Mouse (Mus musculus) adrenal gland, adult 8-10 months (tissue): Measurements from ENCODE around the gene Gm17571. TPM values are rescaled to one million over a fixed set of nuclear protein-coding genes. Genes with fewer than 3 reads are reported as not detected.

Experiments used
- DNase-seq: peaks from one replicate; pipeline ENCODE4 v3.0.0; 2022
- total RNA-seq, 4 experiments: library from RNA; stranded (reverse); gene quantifications; 2 replicates each; pipeline ENCODE4 v1.2.4; 2022

The Gm17571 gene
- total RNA-seq, result not detected

DNA sequence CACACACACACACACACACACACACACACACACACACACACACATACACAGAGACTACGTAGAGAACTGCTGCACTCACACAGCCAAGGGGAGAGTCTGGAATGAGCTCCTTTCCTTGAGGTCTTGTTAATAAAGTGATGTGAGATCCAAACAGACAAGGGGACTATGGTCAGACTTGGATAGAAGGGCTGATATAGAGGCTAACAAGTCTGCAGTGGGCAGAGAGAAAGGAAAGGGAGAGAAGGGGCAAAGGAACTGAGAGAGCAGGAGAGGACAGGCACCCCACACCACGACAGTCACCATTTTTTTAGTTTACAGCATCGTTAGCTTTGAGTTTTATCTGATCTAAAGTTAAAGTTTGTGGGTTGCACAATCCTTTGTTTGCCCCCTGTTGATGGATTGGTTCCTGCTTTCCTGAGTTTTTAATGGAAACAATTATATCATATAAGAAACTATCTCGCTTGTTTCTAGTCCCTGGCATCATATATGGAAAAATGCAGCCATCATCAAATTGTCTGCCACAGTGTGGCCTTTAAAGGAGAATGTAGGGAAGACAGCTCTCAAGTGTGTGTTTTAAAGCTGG lies at the start of gene Gm17571:
TSS of gene Gm17571 (minus strand) at position 51 of the 583 bp plus-strand sequence.
- no peak for DNase-seq

DNA sequence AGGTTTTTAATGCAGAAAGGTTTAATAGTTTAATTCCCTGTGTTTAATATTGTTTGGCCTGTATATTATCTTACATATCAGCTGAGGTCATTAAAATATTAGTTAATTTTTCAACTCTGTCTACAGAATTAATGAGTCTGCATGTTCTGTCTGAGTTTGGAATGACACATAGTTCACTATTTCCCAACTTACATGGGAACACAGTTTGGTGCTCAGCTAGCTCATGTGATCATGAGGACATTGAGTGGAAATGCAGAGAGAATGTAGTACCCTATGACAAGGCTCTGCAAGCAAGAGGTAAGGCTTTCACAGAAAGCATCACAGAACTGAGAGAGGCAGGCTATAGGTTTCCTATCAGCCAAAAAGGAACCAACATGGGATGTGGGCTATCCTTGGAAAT lies 49.0 kb upstream of the Gm17571 start:
- no peak for DNase-seq

DNA sequence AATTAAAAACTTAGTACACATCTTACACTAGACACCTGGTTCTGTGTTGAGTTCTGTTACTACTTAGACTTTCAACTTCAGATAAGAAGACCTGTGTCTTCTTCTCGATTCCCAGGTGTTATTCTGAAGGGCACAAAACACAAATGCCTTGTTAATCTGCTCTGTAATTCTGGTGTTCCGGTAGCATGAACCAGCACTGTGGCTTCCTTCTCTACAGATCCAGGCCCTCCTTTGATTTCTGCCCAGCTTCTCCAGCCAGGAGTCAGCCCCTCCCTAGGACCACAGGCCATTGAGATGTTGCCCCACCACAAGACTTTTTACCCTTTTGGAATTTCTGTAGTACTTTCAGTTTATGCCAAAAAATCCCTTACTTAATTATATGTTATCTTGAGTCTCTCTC lies 47.2 kb upstream of the Gm17571 start:
- no peak for DNase-seq

DNA sequence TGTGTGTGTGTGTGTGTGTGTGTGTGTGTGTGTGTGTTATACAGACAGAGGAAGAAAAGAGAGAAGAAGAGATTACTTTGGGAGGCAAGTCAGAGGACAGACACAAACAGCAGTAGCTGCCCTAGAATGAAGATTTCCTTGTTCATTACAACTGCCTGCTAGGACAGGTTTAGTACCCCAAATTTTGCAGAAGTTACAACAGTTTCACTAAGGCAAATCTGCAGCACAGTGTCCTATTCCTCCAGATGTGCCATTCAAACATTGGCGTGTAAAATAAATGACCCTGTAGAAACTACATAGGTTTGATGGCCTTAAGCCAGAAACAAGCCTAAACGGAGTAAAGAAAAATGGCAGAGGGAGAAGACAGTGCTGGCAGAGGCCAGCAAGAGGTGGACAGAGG lies 46.3 kb upstream of the Gm17571 start:
- DNase-seq, result no peak

DNA sequence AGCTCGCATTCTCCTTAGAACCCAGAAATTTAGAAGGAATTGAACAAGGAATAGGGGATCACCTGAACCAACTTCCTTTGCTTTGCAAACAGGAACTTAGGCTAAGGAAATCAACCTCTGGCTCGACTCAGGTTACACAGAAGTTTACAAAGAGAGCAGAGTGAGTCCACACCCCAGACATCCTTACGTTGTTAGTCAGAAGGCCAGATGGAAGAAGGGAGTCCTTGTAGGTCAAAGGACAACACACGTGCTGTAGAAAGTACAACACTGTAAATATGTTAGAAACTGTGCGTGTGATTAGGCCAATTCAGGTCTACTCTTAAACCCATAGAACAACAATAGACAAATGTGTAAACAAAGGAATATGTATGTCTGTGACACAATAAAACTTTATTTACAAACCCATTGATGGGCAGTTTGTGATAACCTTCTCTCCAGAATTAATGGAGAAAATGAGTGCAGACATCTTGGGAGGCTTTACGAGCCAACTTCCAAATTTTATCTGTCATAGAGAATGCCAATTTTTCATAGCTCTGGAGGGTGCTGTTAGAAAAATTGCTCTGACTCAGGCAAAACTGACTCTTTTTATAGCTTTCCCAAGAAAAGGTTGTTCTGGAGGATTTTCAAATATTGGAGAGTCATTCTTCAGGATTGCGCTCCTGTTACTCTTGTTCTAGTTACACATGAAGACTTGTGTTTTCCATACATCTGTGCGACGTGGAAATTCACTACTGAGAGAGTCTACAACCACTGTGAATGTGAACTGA lies 45.5 kb upstream of the Gm17571 start:
- no peak for DNase-seq

DNA sequence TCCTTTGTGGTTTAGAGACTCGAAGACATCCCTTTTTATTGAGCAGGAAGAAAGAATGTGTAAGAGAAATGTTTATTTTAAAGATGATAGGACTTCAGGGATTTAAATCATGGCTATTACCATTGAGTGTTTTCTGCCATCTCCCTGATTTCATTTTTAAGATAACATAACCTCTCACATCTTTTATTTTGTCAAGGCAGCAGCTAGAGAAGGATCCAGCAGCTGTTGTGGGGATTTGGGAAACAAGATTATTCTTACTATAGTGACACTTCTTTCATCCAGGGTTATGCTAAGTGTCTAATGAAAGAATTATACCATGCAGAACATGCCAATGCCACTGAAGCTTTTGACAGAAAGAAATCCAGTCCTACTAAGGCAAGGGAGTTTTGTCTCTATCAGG lies 44.6 kb upstream of the Gm17571 start:
- DNase-seq, result no peak

DNA sequence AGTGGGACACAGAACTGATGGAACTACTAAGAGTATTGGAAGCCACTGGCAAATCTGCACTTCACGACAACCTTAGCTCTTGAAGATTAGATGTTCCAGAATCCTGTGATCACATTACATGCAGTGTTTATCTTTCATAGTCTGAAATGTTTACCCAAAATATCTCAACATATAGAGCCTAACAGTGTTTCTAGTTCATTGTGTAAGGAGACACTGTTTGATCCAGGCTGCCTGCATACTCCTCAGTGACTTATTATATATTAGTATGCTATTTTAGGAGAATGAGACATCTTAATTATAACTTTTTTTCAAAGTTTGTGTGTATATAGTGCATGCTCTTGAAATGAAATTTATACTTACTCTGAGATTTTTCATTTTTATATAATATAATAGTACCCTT lies 39.4 kb upstream of the Gm17571 start:
- DNase-seq, result no peak

DNA sequence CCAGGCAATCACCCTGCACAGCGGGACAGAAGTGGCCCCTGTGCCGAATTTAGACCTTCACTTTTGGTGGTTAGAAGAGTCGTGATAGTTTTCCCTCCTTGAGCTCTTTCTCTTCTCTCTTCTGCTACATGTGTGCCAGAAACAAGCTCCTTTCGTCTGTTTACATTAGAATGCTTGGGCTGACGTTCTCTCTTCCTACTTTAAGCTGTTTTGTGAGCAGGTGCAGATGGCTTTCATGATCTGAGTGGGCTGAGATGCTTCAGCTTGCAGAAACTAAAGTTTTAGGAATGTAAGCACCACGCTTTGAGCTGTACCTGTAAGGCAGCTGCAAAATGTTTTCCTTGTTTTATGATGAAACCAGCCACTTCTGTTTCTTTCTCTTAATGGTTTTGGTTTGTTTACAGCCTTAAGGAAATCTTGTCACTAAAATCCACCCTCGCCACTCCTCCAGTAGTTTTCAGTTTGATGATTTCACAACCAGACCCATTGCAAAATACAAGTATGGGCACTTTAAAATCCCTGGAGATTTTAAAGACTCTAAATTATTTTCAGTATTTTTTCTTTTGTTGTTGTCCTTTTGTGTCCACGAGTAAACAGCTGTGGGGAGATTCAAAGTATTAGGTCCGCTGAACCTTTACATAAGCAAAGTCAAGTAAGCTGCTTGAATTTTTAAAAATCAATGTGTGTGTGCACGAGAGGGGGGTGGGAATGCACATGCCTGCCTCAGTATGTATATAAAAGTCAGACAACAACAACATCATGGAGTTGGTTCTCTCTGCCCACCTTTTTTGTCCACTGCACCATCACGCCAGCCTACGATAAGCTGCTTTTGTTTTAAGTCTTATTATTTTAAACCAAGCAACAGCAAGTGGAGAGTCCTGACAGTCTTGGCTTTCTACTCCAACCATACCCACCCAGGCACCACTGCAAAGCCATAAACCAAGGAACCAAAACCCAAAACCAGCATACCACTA lies 38.0 kb upstream of the Gm17571 start:
- no peak for DNase-seq

DNA sequence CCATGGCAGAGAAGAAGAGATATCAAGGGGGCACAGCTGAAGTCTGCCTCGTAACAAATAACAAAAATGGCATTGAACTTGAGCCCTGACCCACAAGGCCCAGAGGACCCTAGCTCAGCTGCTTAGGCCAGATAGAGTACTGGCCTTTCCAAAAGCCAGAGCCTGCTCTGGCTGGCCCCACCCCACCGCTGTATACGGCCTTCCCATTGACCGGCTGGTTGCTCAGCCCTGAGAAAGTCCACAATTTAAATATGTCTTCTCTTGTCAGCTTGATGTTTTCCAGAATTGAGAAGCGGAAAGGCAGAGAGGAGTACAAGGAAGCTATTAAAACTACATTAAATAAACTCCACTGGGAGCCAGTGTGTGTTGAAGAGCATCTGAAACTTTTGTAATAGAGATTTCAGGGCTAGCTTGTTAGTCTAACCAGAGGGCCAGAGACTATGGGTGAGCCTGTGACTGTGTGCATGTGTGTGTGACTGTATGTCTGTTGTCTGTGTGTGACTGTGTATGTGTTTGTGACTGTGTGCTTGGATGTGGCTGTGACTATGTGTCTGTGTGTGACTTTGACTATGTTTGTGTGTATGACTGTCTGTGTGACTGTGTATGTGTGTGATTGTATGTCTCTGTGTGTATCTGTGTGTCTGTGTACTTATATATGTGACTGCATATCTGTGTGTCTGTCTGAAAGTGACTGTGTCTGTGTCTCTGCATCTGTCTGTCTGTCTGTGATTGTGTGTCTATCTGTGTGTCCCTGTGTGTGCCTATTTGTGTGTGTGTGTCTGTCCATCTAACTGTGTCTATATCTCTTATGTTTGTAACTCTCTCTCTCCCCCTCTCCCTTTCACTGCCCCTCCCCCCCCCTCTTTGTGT lies 36.9 kb upstream of the Gm17571 start:
- no peak for DNase-seq

DNA sequence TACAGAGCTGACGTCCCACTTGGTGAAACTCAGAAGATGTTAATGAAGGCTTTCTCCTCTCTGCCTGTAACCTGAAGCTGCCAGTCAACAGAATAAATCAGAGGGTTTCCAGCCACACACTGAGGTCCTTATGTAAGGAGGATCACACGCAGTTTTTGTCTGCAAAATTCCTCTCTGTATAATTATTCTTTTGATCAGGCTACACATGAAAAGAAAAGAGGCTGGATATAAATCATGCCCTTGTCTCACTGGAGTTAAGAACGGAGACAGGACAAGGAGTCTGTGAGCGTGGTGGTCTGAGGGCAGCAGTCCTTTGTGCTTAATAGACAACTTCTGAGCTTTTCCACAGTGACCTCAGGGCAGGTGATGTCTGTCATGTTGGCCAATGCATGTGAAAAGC lies 32.7 kb upstream of the Gm17571 start:
- DNase-seq, result no peak

DNA sequence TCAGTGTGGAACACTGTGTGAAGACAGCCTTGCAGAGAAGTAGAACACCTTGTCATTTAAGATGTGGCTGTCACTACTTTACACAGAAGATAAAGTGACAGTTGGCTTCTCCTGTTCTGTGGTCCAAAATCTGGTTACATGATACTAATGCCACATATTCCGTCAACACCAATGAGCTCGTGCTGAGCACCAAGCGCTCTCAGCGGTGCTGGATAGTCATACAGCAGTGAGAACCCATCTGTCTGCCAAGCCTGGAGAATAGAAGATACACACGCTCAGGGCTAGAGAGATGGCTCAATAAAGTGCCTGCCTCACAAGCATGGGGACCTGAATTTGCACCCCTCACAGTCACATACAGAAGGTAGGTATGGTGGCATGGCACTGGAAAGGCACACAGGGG lies 28.4 kb upstream of the Gm17571 start:
- DNase-seq, result no peak

DNA sequence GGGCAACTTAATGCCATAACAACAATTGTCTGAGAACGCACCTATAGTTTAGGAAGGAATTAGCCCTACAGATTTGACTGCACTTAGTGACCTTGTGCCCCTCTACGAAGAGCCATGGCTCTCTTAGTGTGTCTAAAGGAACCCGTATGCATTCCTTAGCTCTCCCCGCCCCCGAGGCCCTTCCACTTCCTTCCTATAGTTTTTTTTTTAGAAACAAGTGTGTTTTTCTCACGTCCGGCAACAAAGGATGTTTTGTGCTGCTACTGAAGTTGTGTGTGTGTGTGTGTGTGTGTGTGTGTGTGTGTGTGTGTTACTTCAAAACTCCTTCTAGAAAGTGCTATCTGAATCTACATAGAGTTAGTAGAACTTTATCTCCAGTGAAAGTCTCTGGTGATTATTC lies 23.5 kb upstream of the Gm17571 start:
- no peak for DNase-seq

DNA sequence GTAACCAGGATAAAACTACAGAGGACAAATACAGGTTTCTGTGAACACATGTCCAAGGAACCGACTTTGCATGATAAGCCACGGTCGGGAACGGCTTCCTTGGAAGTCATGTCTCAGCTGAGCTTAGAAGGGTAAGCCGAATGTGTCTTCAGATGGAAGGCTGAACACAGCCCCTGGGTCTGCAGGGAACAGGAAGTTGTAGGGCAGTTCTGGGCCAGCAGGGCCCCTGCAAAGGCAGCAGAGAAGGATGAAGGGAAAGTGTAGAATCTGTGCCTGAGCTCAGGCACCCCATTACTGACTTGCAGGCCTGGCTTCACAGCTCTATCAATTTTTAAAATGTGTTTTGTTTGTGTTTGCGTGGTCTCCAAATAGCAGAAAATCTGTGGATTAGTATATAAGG lies 22.2 kb upstream of the Gm17571 start:
- DNase-seq, result no peak

DNA sequence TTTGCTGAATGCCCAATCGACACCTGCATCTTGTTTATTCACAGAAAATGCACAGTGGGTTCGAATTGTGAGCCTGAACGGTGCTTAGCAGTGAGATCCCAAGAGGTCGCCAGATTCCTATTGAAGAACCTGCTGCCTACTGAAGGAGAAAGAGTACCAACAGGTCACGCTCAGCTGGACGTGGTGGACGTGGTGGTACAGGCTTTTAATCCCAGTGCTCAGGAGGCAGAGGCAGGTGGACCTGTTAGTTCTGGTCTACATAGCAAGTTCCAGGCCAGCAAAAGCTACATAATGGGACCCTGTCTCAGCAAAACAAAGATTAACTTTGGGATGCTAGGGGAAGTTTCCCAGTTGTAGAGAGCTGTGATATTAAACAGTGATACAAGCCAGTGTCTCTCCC lies 21.2 kb upstream of the Gm17571 start:
- no peak for DNase-seq

DNA sequence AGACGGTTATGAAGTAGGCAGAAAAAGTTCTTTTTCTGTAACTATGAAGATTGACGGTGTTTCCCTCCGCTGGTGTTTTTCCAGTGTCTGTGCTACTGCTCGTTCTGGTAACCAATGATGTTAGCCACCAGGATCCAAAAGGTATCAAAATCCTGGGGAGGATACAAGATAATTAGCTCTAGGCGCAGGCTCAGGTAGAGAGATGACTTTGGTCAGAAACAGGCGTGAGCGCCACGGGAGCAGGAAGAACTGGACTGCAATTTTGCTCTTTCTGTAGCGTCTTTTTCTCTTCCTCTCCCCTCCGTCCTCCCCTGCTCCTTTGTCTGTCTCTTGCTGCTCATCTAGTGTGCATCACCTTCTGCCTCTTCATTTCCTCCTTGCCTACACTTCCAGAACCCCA lies 20.3 kb upstream of the Gm17571 start:
- DNase-seq, result no peak

DNA sequence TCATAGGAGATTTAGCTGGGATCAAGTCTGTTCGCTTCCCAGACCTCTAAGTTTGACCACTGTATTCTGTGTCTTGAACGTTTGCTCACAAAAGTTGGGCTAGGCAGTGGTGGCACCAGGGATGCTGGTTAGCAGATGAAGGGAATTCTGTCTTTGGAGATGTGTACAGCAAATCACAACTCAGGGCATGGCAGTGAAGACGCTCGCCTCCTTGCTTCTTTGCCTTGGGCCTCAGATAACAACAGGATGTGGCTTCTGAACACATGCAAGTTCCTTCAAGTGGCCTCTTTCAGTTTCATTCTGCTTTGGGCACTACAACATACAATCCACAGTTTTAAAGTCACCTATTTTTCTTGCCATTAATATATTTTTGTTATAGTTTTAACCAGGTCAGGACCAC lies 19.8 kb upstream of the Gm17571 start:
- no peak for DNase-seq

DNA sequence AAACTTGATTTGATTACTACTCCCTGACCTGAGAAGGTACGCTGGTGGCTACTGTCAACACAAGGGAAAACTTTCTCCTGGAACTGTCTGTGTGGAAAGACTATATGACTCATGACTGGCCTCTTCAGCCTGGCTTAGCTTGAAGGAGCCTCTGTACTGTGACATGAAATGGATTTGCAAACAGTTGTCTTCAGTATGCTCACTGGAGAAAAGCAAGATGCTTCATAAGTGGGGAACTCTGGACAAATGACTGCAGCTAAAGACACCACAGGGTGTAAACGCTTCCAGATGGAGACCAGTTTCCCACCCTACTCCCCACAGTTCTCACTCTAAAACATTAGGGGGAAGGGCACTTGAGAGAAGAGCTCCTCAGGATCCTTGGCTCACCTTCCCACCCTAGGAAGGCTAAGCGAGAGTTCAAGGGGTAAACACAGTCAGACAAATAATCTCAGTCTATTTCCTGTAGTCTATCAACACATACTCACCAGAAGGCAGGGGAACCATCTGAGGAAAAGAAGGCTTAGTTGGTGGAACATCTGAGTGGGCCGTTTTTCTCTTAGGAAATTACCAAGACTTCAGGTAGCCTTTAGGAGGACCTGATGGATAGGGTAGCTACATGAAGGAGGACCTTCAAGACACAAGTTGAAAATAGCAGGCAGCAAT lies 18.9 kb upstream of the Gm17571 start:
- no peak for DNase-seq

DNA sequence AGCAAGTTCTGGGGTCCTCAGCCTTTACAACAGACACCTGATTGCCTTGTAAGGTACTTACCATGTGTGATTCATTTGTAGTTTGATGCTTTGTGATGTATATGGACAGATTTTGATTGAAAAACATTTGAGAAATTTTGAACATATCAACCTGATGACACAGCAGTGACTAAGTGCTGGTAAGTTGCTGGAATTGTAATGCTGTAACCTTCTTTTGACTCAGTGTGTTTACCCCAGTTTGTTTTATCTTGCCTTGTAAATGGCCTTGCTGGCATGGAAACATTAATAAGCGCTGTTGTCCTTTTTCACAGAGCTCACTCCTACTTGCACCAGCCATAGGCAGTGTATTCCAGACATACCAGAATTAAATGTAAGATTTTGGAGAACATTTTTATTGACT lies 14.4 kb upstream of the Gm17571 start:
- peak; percentile 25 for DNase-seq

DNA sequence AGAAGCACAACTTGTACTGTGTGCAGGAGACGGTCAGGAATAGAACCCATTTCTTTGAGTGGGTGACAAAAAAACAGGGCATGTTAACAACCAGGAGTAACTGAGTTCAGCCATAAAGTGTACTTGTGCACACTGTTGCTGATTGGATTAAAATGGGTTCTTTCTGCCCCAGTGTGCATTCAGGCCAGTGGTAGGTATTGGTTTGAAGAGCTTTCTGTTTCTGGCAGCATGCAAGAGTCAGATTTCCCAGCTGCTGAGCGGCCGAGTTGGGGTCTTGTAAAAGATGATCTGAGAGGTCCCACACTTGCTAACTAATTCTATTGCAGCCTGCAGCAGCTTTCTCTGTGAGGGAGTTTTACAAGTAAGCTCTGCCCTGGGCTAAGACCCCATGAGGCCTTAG lies 13.5 kb upstream of the Gm17571 start:
- no peak for DNase-seq

DNA sequence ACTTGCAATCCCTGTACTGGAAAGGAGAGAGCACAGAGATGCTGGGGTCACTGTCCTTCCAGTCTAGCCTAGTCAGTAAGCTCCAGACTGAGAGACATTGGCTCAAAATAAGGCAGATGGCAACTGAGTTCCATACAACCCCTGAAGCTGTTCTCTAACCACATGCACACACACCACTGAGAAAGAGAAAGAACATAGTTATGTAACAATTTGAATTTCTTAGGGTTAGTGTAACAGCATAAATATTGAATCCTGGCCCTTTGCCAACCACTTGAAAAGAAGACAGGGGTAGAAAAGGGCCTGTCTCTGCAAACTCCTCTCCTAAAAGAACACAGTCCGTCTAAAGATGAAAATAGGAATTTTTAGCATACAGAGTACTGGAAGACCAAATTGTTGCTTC lies 12.8 kb upstream of the Gm17571 start:
- no peak for DNase-seq

DNA sequence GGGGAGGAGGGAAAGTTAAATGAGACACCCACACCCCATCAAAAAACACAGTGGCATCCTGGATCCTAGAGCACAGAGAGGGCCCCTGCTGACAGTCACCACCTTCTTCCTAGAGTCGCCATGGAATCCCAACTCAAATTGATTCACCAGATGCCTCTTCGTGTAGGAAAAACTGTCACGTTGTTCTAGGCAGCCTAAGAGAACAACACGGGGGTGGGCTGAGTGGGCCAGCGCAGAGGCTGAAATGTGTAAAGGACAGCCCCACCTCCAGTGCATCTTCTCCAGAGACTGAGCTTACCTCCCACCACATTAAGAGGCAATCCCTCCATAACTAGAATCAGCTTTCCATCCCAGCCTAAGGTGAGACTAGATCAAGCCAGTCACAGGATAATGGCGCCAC lies 11.2 kb upstream of the Gm17571 start:
- DNase-seq, result no peak

DNA sequence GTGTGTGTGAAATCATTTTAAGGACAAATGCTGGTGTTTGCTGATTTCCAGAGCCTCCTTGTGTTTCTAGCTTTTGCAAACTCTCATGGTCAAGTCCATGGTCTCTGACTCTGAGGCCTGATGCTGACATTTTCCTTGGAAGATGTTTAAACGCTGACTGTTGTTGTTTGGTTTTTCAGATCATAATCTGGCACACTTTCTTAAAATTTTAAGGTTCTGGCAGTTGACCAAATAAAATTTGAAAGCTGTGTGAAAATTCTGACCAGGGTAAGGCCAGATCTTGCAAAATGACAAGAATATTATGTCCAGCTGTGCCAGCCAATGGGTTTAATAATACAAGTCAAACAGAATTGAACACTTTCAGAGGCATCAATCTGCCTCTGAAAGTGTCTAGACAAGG lies 8.7 kb upstream of the Gm17571 start:
- DNase-seq, result no peak
